Mouse (Mus musculus) heart, postnatal 0 days (tissue): ENCODE measurements around the gene Hhatl.

Source experiments
- CTCF ChIP-seq: IDR thresholded peaks from 2 replicates; pipeline ENCODE4 v1.5.1; 2016; ENCODE audit warnings: antibody characterized with exemption, control low read depth, low read depth
- EP300 ChIP-seq: IDR thresholded peaks from 2 replicates; pipeline ENCODE4 v1.6.1; 2016; ENCODE audit warnings: antibody characterized with exemption, low read depth

DNA sequence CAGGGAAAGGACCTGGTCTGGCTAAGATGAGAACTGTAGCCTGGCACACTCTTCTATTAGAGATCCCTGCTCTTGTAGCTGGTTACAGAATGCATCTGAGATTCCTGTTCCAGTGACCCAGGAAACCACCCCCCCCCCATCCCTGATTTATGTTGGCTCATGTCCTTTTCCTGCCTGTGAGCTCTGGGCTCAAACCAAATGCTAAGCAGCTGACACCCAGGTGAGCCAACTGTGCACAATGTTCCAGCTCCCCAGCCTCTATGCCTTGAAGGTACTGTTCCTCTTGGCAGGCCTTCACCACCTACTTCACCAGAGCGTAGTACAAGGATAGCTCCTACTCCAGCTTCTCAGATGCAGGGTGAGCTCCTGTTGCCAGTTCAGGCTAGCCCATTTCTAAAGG is 30.7 kb upstream of the Hhatl start:
- TF ChIP-seq CTCF, result no peak
- no peak for TF ChIP-seq EP300
